Mouse (Mus musculus): ENCODE results near the gene 4933402N03Rik. TPM values are rescaled to one million over a fixed set of nuclear protein-coding genes. Genes with fewer than 3 reads are reported as not detected.
A peak's percentile ranks its signal among the peaks of the same experiment; 100 is the strongest.

4933402N03Rik gene
- total and polyA plus RNA-seq, 3 experiments = not detected

DNA sequence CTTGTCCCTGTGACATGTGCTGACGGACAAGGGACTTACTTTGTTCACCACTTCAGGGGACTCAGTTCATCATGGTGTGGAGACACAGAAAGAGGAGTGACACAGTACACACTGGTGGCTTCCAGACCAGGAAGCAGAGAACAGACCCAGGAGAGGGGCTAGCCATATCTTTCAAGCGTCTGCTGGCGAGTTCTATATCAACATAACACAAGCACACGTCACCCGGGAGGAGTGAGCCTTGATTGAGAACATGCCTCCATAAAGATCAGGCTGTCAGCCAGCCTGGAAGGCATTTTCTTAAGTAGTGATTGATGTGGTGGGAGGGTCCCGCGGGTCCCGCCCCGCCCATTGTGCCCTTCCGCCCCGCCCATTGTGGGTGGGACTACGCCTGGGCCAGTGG lies 16.1 kb downstream of the 4933402N03Rik start:
- 46% methylated on average over 12 of the region's 12 CpGs for WGBS
- no peak overlapping the region for H3K27ac ChIP-seq
- no peaks in the 10 kb centered on the region for H3K4me1 ChIP-seq (ENCODE audit: control insufficient read depth, insufficient read depth, low read length)
- DNase-seq = no peak
- TF ChIP-seq POLR2A (IDR thresholded peaks at IDR 0.05; ENCODE audit: insufficient read depth, low read depth, low read length) = no peak
- TF ChIP-seq CTCF (IDR thresholded peaks at IDR 0.05) = no peak
- TF ChIP-seq EP300 (IDR thresholded peaks at IDR 0.05; ENCODE audit: insufficient read depth, low read depth, low read length) = no peak
- no peak overlapping the region for H3K9ac ChIP-seq (ENCODE audit: low read depth, low read length)
- H3K36me3 ChIP-seq (ENCODE audit: control insufficient read depth, insufficient read depth, low read length) = no peaks in the 10 kb centered on the region
- H3K27me3 ChIP-seq (ENCODE audit: control insufficient read depth, insufficient read depth, low read length) = no peaks in the 10 kb centered on the region
- H3K4me3 ChIP-seq = no peak overlapping the region
- no peaks in the 10 kb centered on the region for H3K79me2 ChIP-seq (replicated peaks; ENCODE audit: control insufficient read depth, insufficient read depth, low read length)
- intact Hi-C loops (cut with DNase I) = no loop called here

DNA sequence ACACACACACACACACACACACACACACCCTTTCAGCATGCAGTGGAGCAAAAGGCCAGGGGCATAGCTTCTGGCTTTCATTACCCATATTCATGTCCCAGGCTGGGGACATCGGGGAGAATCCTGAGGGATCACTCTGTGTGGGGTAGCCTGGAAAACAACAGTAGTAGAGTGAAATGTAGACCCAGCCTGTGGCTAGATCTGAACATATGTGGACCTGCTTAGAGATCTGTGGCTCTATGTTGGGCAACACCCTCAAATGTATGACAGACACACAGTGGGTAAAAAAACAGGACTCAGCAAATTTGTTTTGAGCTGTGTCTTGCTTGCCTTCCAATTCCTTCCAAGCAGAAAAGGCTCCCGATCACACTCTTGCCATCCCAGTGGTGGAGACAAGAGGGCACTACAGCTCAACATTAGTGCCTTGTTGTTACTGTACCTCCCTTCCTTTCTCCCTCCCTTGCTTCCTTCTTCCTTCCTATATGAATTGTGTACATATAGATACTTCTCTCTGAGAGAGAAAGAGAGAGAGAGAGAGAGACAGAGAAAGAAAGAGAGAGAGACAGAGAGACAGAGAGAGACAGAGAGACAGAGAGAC lies 23.8 kb downstream of the 4933402N03Rik start:
- no peak for DNase-seq
- no peak overlapping the region for H3K4me3 ChIP-seq
- 73% methylated on average over 2 of the region's 2 CpGs for WGBS

DNA sequence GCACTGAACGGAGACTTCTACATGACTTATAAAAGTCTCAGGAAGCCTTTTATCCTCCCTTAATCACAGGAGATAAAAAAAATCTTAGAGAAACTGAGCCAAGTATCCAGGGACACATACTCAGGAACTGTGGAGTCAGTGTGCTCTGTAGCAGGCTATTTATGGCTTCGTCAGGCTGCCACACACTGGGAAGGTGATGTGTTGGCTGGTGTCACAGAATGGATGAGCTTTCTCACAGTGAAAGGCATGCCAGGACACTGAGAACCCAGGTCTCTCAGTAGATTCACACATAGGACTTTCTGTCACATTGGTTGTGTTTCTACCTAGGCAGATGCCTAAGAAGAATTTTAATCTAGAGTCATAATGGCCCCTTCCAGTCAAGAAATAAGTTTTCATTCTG lies 31.7 kb downstream of the 4933402N03Rik start:
- no peaks in the 10 kb centered on the region for H3K79me2 ChIP-seq (replicated peaks; ENCODE audit: control insufficient read depth, insufficient read depth, low read length)
- no peaks in the 10 kb centered on the region for H3K36me3 ChIP-seq (ENCODE audit: control insufficient read depth, insufficient read depth, low read length)
- no peak for DNase-seq
- 31% methylated on average over 2 of the region's 2 CpGs for WGBS
- H3K4me3 ChIP-seq = no peak overlapping the region
- no peak overlapping the region for H3K9ac ChIP-seq (ENCODE audit: low read depth, low read length)
- no peaks in the 10 kb centered on the region for H3K27me3 ChIP-seq (ENCODE audit: control insufficient read depth, insufficient read depth, low read length)
- intact Hi-C loops (cut with DNase I) = no loop called here
- H3K27ac ChIP-seq = no peak overlapping the region
- no peaks in the 10 kb centered on the region for H3K4me1 ChIP-seq (ENCODE audit: control insufficient read depth, insufficient read depth, low read length)
- TF ChIP-seq POLR2A (IDR thresholded peaks at IDR 0.05; ENCODE audit: insufficient read depth, low read depth, low read length) = no peak

More for the DNA sequence above, 23.8 kb downstream of the 4933402N03Rik start:
- Histone ChIP-seq H3K4me1 (ENCODE audit: control insufficient read depth, insufficient read depth, low read length) (no peaks in the 10 kb centered on the region), H3K27ac (no peak overlapping the region), H3K36me3 (ENCODE audit: control insufficient read depth, insufficient read depth, low read length) (no peaks in the 10 kb centered on the region), H3K27me3 (ENCODE audit: control insufficient read depth, insufficient read depth, low read length) (no peaks in the 10 kb centered on the region), H3K9ac (ENCODE audit: low read depth, low read length) (no peak overlapping the region), H3K79me2 (replicated peaks; ENCODE audit: control insufficient read depth, insufficient read depth, low read length) (no peaks in the 10 kb centered on the region)
- intact Hi-C loops (cut with DNase I) = no loop called here
- TF ChIP-seq CTCF (IDR thresholded peaks at IDR 0.05) (0 out of 2 replicates have a peak, but pooled peaks have one; percentile 9), EP300 (IDR thresholded peaks at IDR 0.05; ENCODE audit: insufficient read depth, low read depth, low read length) (no peak), POLR2A (IDR thresholded peaks at IDR 0.05; ENCODE audit: insufficient read depth, low read depth, low read length) (no peak)

DNA sequence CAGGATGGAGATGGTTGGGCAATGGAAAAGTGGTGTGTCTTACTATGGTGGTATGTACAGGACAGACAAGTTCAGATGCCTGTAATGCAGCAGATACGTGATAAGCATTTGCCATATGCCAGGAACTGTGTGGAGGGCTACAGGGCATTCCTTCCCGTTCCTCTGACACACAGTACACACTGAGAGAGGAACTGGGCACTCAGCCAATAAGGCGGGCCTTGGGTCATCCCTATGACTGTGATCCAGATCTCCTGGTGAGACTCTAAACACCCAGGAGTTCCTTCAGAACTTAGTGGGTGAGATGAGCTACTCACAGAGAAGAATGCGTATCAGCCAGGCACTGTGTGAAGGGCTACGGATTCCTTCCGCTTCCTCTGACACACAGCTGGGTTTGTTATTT lies 32.4 kb downstream of the 4933402N03Rik start:
- H3K9ac ChIP-seq (ENCODE audit: low read depth, low read length) = no peak overlapping the region
- intact Hi-C loops (cut with DNase I) = no loop called here
- no peaks in the 10 kb centered on the region for H3K4me1 ChIP-seq (ENCODE audit: control insufficient read depth, insufficient read depth, low read length)
- H3K36me3 ChIP-seq (ENCODE audit: control insufficient read depth, insufficient read depth, low read length) = no peaks in the 10 kb centered on the region
- DNase-seq = no peak
- TF ChIP-seq EP300 (IDR thresholded peaks at IDR 0.05; ENCODE audit: insufficient read depth, low read depth, low read length) (no peak), POLR2A (IDR thresholded peaks at IDR 0.05; ENCODE audit: insufficient read depth, low read depth, low read length) (no peak), CTCF (IDR thresholded peaks at IDR 0.05) (no peak)
- H3K27me3 ChIP-seq (ENCODE audit: control insufficient read depth, insufficient read depth, low read length) = no peaks in the 10 kb centered on the region
- no peak overlapping the region for H3K27ac ChIP-seq
- 33% methylated on average over 6 of the region's 6 CpGs for WGBS
- H3K79me2 ChIP-seq (replicated peaks; ENCODE audit: control insufficient read depth, insufficient read depth, low read length) = no peaks in the 10 kb centered on the region
- H3K4me3 ChIP-seq = no peak overlapping the region

DNA sequence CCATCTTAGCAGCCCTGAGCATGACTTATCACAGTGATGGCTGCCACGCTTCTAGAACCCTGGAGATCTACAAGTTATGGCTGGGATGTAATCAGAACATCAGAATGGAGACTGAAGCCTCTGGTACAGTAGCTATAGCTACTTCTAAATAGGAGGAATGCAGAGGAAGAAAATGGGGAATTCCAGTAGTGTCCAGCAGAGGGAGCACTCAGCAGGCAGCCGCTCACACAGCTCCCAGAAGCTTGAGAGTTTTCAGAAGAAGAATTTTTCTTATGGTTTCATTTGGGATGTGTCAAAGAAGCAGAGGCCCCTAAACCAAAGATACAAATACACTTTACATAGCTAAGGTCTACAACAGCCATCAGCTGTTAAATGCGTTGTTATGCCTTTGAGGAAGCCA lies 33.6 kb downstream of the 4933402N03Rik start:
- no peak for TF ChIP-seq POLR2A (IDR thresholded peaks at IDR 0.05; ENCODE audit: insufficient read depth, low read depth, low read length)
- peak; percentile 85 for TF ChIP-seq CTCF (IDR thresholded peaks at IDR 0.05)
- no peak overlapping the region for H3K4me3 ChIP-seq
- no peaks in the 10 kb centered on the region for H3K4me1 ChIP-seq (ENCODE audit: control insufficient read depth, insufficient read depth, low read length)
- 31% methylated on average over 3 of the region's 3 CpGs for WGBS
- H3K36me3 ChIP-seq (ENCODE audit: control insufficient read depth, insufficient read depth, low read length) = no peaks in the 10 kb centered on the region
- no peak overlapping the region for H3K9ac ChIP-seq (ENCODE audit: low read depth, low read length)
- no peaks in the 10 kb centered on the region for H3K27me3 ChIP-seq (ENCODE audit: control insufficient read depth, insufficient read depth, low read length)
- H3K27ac ChIP-seq = no peak overlapping the region
- no peak for DNase-seq
- no peaks in the 10 kb centered on the region for H3K79me2 ChIP-seq (replicated peaks; ENCODE audit: control insufficient read depth, insufficient read depth, low read length)
- intact Hi-C loops (cut with DNase I) = no loop called here

Other genes with a start within 250 kb of the 4933402N03Rik start
- 100 to 1,000 TPM; 102 to 117 TPM for gene Htra1, start 210.2 kb downstream of the 4933402N03Rik start, total RNA-seq (2021)
- 85.7 and 91.1 TPM in 2 replicates for gene Htra1, start 210.2 kb downstream of the 4933402N03Rik start, polyA plus RNA-seq (2012; rRNA removed)
- gene Dmbt1, start 114.3 kb downstream of the 4933402N03Rik start, total RNA-seq (2021) = not detected
- gene Dmbt1, start 114.3 kb downstream of the 4933402N03Rik start, polyA plus RNA-seq (2012; rRNA removed) = 0.03 and 0.04 TPM in 2 replicates
- gene 5430419D17Rik, start 28.1 kb upstream of the 4933402N03Rik start, total RNA-seq (2021) = 10 to 100 TPM in 1 of 2 experiments, 1 to 10 TPM in 1; 9.9 to 10.3 TPM
- 0.61 and 1.1 TPM in 2 replicates for gene 5430419D17Rik, start 28.1 kb upstream of the 4933402N03Rik start, polyA plus RNA-seq (2012; rRNA removed)
- under 1 TPM; 0.21 to 0.32 TPM for gene Cuzd1, start 176.0 kb upstream of the 4933402N03Rik start, total RNA-seq (2021)
- 0.64 and 0.79 TPM in 2 replicates for gene Cuzd1, start 176.0 kb upstream of the 4933402N03Rik start, polyA plus RNA-seq (2012; rRNA removed)
- not detected for gene Fam24b, start 183.2 kb upstream of the 4933402N03Rik start, total RNA-seq (2021)
- gene Fam24b, start 183.2 kb upstream of the 4933402N03Rik start, polyA plus RNA-seq (2012; rRNA removed) = not detected in 2 replicates
- not detected for gene Fam24a, start 187.6 kb upstream of the 4933402N03Rik start, total RNA-seq (2021)
- gene Fam24a, start 187.6 kb upstream of the 4933402N03Rik start, polyA plus RNA-seq (2012; rRNA removed) = not detected in 2 replicates
- 10 to 100 TPM in 1 of 2 experiments, 1 to 10 TPM in 1; 9.7 to 17.1 TPM for gene 2310057M21Rik, start 216.4 kb upstream of the 4933402N03Rik start, total RNA-seq (2021)
- gene 2310057M21Rik, start 216.4 kb upstream of the 4933402N03Rik start, polyA plus RNA-seq (2012; rRNA removed) = 6.2 and 8.1 TPM in 2 replicates
- 10 to 100 TPM; 35.0 to 43.4 TPM for gene Pstk, start 224.8 kb upstream of the 4933402N03Rik start, total RNA-seq (2021)
- 59.5 and 61.9 TPM in 2 replicates for gene Pstk, start 224.8 kb upstream of the 4933402N03Rik start, polyA plus RNA-seq (2012; rRNA removed)